Mouse (Mus musculus) lung, embryonic 16.5 days (tissue): ENCODE data around the gene Serbp1. TPM values are rescaled to one million over a fixed set of nuclear protein-coding genes. Genes with fewer than 3 reads are reported as not detected.

Experiments
- ATAC-seq: fragments of 200-750 bp; cut with Nextera tagmentation; 2 replicates; pipeline ENCODE4 v1.8.0; 2017; ENCODE audit warnings: low read depth, mild to moderate bottlenecking, moderate library complexity
- H3K27ac ChIP-seq: fragments of 300-500 bp; sonication (generic); 2 replicates; pipeline ENCODE4 v1.5.1; 2014; ENCODE audit warnings: mild to moderate bottlenecking, control low read depth, low read length
- H3K27me3 ChIP-seq: fragments of 300-500 bp; sonication (generic); 2 replicates; pipeline ENCODE4 v1.6.1; 2014; ENCODE audit warnings: low read depth, low read length, mixed read lengths; ENCODE audit not compliant: control insufficient read depth, insufficient read depth
- H3K36me3 ChIP-seq: fragments of 300-500 bp; sonication (generic); 2 replicates; pipeline ENCODE4 v1.6.1; 2014; ENCODE audit warnings: low read length; ENCODE audit not compliant: control insufficient read depth, insufficient read depth
- H3K4me1 ChIP-seq: fragments of 300-500 bp; sonication (generic); replicated peaks from 2 replicates; pipeline ENCODE4 v1.6.1; 2014; ENCODE audit warnings: low read length, mixed read lengths; ENCODE audit not compliant: control insufficient read depth, insufficient read depth
- H3K4me2 ChIP-seq: fragments of 300-500 bp; sonication (generic); 2 replicates; pipeline ENCODE4 v1.6.1; 2014; ENCODE audit warnings: low read depth, low read length, control low read depth
- H3K4me3 ChIP-seq: fragments of 300-500 bp; sonication (generic); 2 replicates; pipeline ENCODE4 v1.5.1; 2014; ENCODE audit warnings: mild to moderate bottlenecking, low read length, control low read depth
- H3K9ac ChIP-seq: fragments of 300-500 bp; sonication (generic); 2 replicates; pipeline ENCODE4 v1.6.1; 2014; ENCODE audit warnings: low read length, control low read depth
- H3K9me3 ChIP-seq: fragments of 300-500 bp; sonication (generic); 2 replicates; pipeline ENCODE4 v1.6.1; 2016; ENCODE audit warnings: low read length; ENCODE audit not compliant: control insufficient read depth
- WGBS: fragments of 180-500 bp; shearing (Covaris S2); extraction: QIAGEN DNeasy Blood & Tissue Kit; methylation state at CpG from one replicate; pipeline ENCODE4 v1.1.7; 2014; 5-methylcytosine and 5-hydroxymethylcytosine counted together
- polyA plus RNA-seq: library from polyadenylated mRNA; unstranded; fragments of >200 nt; fragmentation: Nextera tagmentation; extraction: Ambion mirVana; gene quantifications from 2 replicates; pipeline ENCODE4 v1.2.1, GENCODE M21; 2015

The Serbp1 gene
- polyA plus RNA-seq, 1 experiment from 2014 or later = 318 TPM

GRCm38 (mm10) chr6:67303210-67303609 is 65.2 kb downstream of the Serbp1 start:
- no peak overlapping the region for H3K9ac ChIP-seq
- H3K27me3 ChIP-seq = no peaks in the 10 kb centered on the region
- H3K9me3 ChIP-seq = no peaks in the 10 kb centered on the region
- H3K36me3 ChIP-seq = no peaks in the 10 kb centered on the region
- WGBS = 52% methylated on average over 10 of the region's 10 CpGs
- ATAC-seq = no peak
- peaks cover 8% of the 10 kb centered on the region; the same call in 1 of the 2 replicates for H3K4me1 ChIP-seq
- no peak overlapping the region for H3K4me3 ChIP-seq
- no peak overlapping the region for H3K27ac ChIP-seq
- H3K4me2 ChIP-seq = no peak overlapping the region

- no peaks in the 10 kb centered on the region for H3K36me3 ChIP-seq
- H3K9ac ChIP-seq = no peak overlapping the region
- H3K4me3 ChIP-seq = no peak overlapping the region
- no peak overlapping the region for H3K4me2 ChIP-seq
- H3K27me3 ChIP-seq = no peaks in the 10 kb centered on the region
- no peak for ATAC-seq
- H3K27ac ChIP-seq = no peak overlapping the region
- H3K4me1 ChIP-seq = no peaks in the 10 kb centered on the region
- WGBS = 69% methylated on average over 3 of the region's 3 CpGs
- H3K9me3 ChIP-seq = no peaks in the 10 kb centered on the region
Observed at GRCm38 (mm10) chr6:67308994-67309393, 71.0 kb downstream of the Serbp1 start.

- H3K27ac ChIP-seq = no peak overlapping the region
- no peak for ATAC-seq
- 86% methylated on average over 3 of the region's 3 CpGs for WGBS
- H3K4me3 ChIP-seq = no peak overlapping the region
- H3K36me3 ChIP-seq = no peaks in the 10 kb centered on the region
- H3K27me3 ChIP-seq = no peaks in the 10 kb centered on the region
- H3K9ac ChIP-seq = no peak overlapping the region
- no peaks in the 10 kb centered on the region for H3K9me3 ChIP-seq
- no peak overlapping the region for H3K4me2 ChIP-seq
- H3K4me1 ChIP-seq = no peaks in the 10 kb centered on the region
Observed at GRCm38 (mm10) chr6:67309752-67310151, 71.8 kb downstream of the Serbp1 start.

GRCm38 (mm10) chr6:67314697-67315096 is 76.7 kb downstream of the Serbp1 start:
- ATAC-seq = no peak
- Histone ChIP-seq H3K36me3 (no peaks in the 10 kb centered on the region), H3K9me3 (no peaks in the 10 kb centered on the region), H3K9ac (no peak overlapping the region), H3K4me3 (no peak overlapping the region), H3K4me1 (no peaks in the 10 kb centered on the region; the same call in 1 of the 2 replicates), H3K27ac (no peak overlapping the region), H3K4me2 (no peak overlapping the region), H3K27me3 (no peaks in the 10 kb centered on the region)
- WGBS = 66% methylated on average over 1 of the region's 1 CpGs

DNA sequence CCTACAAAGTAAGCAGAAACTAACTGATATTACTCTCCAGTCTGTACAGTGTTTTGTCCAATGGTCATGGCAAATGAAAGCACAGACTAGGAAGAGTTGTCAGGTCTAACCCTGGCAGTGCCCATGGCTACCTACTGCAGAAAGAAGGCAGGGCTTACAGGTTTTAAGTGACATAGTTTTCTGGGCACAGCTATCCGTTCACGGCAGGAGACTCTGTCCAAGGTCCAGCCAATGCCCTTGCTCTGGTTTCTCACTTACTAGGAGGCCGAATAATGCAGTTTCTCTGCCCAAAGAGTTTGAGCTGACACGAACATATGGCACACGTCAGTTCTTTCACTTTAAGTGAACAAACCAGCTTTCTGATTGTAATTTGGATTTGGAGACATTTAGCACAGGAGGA is 79.1 kb downstream of the Serbp1 start:
- ATAC-seq = 0 out of 2 replicates have a peak, but pooled peaks have one; percentile 15
- 63% methylated on average over 5 of the region's 5 CpGs for WGBS
- Histone ChIP-seq H3K27ac (no peak overlapping the region), H3K9me3 (no peaks in the 10 kb centered on the region), H3K9ac (no peak overlapping the region), H3K4me1 (no peaks in the 10 kb centered on the region; the same call in 1 of the 2 replicates), H3K4me3 (no peak overlapping the region), H3K36me3 (no peaks in the 10 kb centered on the region), H3K4me2 (no peak overlapping the region), H3K27me3 (no peaks in the 10 kb centered on the region)

GRCm38 (mm10) chr6:67317827-67318338 is 79.9 kb downstream of the Serbp1 start:
- Histone ChIP-seq H3K36me3 (no peaks in the 10 kb centered on the region), H3K4me2 (no peak overlapping the region), H3K9ac (no peak overlapping the region), H3K9me3 (no peaks in the 10 kb centered on the region), H3K4me3 (no peak overlapping the region), H3K27me3 (no peaks in the 10 kb centered on the region), H3K4me1 (no peaks in the 10 kb centered on the region; the same call in 1 of the 2 replicates), H3K27ac (no peak overlapping the region)
- 70% methylated on average over 8 of the region's 8 CpGs for WGBS
- no peak for ATAC-seq

GRCm38 (mm10) chr6:67318451-67318850 is 80.5 kb downstream of the Serbp1 start:
- Histone ChIP-seq H3K9me3 (no peaks in the 10 kb centered on the region), H3K9ac (no peak overlapping the region), H3K4me2 (no peak overlapping the region), H3K4me1 (no peaks in the 10 kb centered on the region; the same call in 1 of the 2 replicates), H3K27me3 (no peaks in the 10 kb centered on the region), H3K4me3 (no peak overlapping the region), H3K36me3 (no peaks in the 10 kb centered on the region), H3K27ac (no peak overlapping the region)
- 18% methylated on average over 10 of the region's 10 CpGs for WGBS
- ATAC-seq = peak; percentile 64

- no peak for ATAC-seq
- Histone ChIP-seq H3K9ac (no peak overlapping the region), H3K4me1 (no peaks in the 10 kb centered on the region), H3K27me3 (no peaks in the 10 kb centered on the region), H3K36me3 (no peaks in the 10 kb centered on the region), H3K27ac (no peak overlapping the region), H3K4me2 (no peak overlapping the region), H3K4me3 (no peak overlapping the region), H3K9me3 (no peaks in the 10 kb centered on the region)
- WGBS = 64% methylated on average over 3 of the region's 3 CpGs
Observed at GRCm38 (mm10) chr6:67323788-67324187, 85.8 kb downstream of the Serbp1 start.

DNA sequence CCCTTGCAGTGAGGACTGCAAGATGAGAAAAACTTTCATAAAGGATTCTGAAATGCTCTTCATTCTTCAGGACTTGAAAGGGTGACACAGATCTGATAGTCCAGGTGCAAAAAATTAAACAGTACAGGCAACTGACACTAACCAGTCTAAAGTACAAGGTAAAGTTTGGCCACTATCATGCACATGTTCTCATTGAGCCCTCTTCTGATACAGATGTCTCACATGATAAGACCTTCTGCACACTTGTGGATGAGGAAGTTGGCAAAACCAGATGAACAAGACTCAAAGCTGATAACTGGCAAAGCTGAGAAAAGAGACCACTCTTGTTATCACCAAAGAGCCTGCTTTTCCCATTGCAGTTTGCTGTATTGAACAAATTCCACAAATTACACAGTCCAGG is 100.0 kb downstream of the Serbp1 start:
- ATAC-seq = no peak
- H3K27me3 ChIP-seq = no peaks in the 10 kb centered on the region
- no peaks in the 10 kb centered on the region for H3K36me3 ChIP-seq
- H3K4me3 ChIP-seq = no peak overlapping the region
- no peak overlapping the region for H3K9ac ChIP-seq
- H3K4me2 ChIP-seq = no peak overlapping the region
- H3K27ac ChIP-seq = no peak overlapping the region
- H3K9me3 ChIP-seq = no peaks in the 10 kb centered on the region
- no peaks in the 10 kb centered on the region for H3K4me1 ChIP-seq

DNA sequence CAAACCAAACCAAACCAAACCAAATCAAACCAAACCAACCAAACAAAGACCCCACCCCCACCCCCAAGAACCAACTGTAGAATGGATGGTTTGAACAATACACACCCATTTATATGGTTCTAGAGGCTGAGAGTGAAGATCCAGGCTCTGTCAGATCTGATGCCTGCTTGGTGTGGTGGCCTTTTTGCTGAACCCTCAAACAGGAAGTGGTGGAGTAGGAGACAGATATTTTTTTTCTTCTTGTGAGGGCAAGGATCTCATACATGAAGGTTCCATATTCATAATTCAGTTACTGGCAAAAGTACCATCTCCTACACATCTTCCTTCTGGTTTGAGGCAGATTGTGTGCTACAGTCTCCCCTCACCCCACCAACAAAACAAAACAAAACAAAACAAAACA is 101.5 kb downstream of the Serbp1 start:
- Histone ChIP-seq H3K4me3 (no peak overlapping the region), H3K36me3 (no peaks in the 10 kb centered on the region), H3K27me3 (no peaks in the 10 kb centered on the region), H3K4me2 (no peak overlapping the region), H3K9me3 (no peaks in the 10 kb centered on the region), H3K9ac (no peak overlapping the region), H3K27ac (no peak overlapping the region), H3K4me1 (no peaks in the 10 kb centered on the region)
- no peak for ATAC-seq
